ENCODE assay signal across 8 mouse cellular contexts in the genomic region with DNA sequence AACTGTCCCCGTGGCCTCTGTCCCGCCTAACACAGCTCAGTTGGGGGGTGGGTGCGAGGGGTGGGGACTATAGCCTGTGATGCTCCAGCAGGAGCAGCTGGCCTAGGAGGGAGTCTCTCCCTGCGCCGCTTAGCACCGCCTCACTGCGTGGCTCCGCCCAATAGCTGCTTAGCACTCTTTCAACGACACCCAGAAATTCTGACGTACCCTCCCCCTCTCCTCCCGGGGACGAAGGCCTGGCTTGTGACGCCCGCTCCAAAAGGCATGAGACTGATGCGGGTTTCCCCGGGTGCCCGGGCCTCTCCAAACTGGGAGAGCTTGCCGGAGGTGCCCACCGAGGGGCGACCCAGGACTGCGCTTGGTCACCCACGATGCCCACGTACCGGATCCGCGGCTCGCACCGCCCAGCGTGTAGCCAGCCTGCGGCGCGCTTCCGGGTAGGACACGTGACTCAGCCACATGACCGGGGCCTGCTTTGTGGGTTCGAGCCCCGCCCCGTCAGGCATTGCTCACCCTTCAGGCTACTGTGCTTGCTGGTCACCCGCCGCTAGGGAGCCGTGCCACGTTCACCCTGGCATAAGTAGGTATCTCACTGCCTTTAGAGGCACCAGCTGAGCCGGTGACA. TPM values are rescaled to one million over a fixed set of nuclear protein-coding genes. Genes with fewer than 3 reads are reported as not detected.
DNase-seq lines count a peak whose midpoint lies in the region; ATAC-seq and TF ChIP-seq lines count a peak whose summit lies in the region.

A gene (minus strand): TSS at position 448 of the 625 bp plus-strand sequence.

- TF ChIP-seq POLR2A in bone marrow, adult 2 months (IDR thresholded peaks at IDR 0.05; ENCODE audit: borderline replicate concordance, control insufficient read depth, low read depth, low read length), result peak; percentile 78; the same call in 1 of the 2 replicates

- H3K4me3 ChIP-seq in bone marrow, adult 2 months (replicated peaks; ENCODE audit: control insufficient read depth, low read depth, low read length), result peak within 1 kb of the TSS; percentile 91
- peak within 1 kb of the TSS; percentile 73 for H3K4me3 ChIP-seq in embryonic facial prominence, embryonic 15.5 days (replicated peaks)
- H3K4me3 ChIP-seq in kidney, embryonic 14.5 days (ENCODE audit: low read length), result peak within 1 kb of the TSS; percentile 45
- peak within 1 kb of the TSS; percentile 67 for H3K4me3 ChIP-seq in limb, embryonic 15.5 days

- H3K9me3 ChIP-seq in embryonic facial prominence, embryonic 15.5 days (replicated peaks), result no peaks in the 10 kb centered on the region
- H3K9me3 ChIP-seq in kidney, embryonic 14.5 days (ENCODE audit: control insufficient read depth, low read length), result no peaks in the 10 kb centered on the region
- H3K9me3 ChIP-seq in limb, embryonic 15.5 days, result no peaks in the 10 kb centered on the region

- peak; percentile 96 for ATAC-seq in embryonic facial prominence, embryonic 15.5 days (ENCODE audit: insufficient number of reproducible peaks, low FRiP score, low TSS enrichment, low read depth)
- peak; percentile 98 for ATAC-seq in kidney, embryonic 14.5 days (ENCODE audit: low FRiP score, low TSS enrichment)
- peak; percentile 95 for ATAC-seq in limb, embryonic 15.5 days (ENCODE audit: insufficient number of reproducible peaks, low FRiP score, low TSS enrichment, low read depth)

- peak; percentile 39; the same call in 1 of the 2 replicates for TF ChIP-seq CTCF in bone marrow, adult 2 months (IDR thresholded peaks at IDR 0.05; ENCODE audit: control insufficient read depth, insufficient read depth, low read length)

- peak within 1 kb of the TSS; percentile 82 for H3K4me2 ChIP-seq in embryonic facial prominence, embryonic 15.5 days (replicated peaks)
- peak within 1 kb of the TSS; percentile 75 for H3K4me2 ChIP-seq in kidney, embryonic 14.5 days (replicated peaks; ENCODE audit: low read depth, low read length)
- peak within 1 kb of the TSS; percentile 78 for H3K4me2 ChIP-seq in limb, embryonic 15.5 days

- H3K27ac ChIP-seq in bone marrow, adult 2 months (ENCODE audit: control insufficient read depth, insufficient read depth, low read depth, low read length, poor library complexity), result peak within 1 kb of the TSS; percentile 90
- peak within 1 kb of the TSS; percentile 93 for H3K27ac ChIP-seq in embryonic facial prominence, embryonic 15.5 days (replicated peaks)
- H3K27ac ChIP-seq in kidney, embryonic 14.5 days (ENCODE audit: low read depth, low read length), result peak within 1 kb of the TSS; percentile 55
- H3K27ac ChIP-seq in limb, embryonic 15.5 days, result peak within 1 kb of the TSS; percentile 87

- peak; percentile 97 for DNase-seq in 416B (ENCODE audit: low read depth)
- peak; percentile 91 to 92 for DNase-seq in heart, adult 9 months (ENCODE audit: low spot score in 2 of 2)
- DNase-seq in monocyte, adult 2 months (ENCODE audit: low read depth in 1 of 2, low spot score in 2 of 2), result peak; percentile 80 to 88
- peak; percentile 86 to 88 for DNase-seq in spleen, postnatal 36 days (ENCODE audit: low spot score in 2 of 2)

- no peaks in the 10 kb centered on the region for H3K36me3 ChIP-seq in embryonic facial prominence, embryonic 15.5 days
- no peaks in the 10 kb centered on the region for H3K36me3 ChIP-seq in kidney, embryonic 14.5 days (ENCODE audit: control insufficient read depth, insufficient read depth, low read length)
- no peaks in the 10 kb centered on the region for H3K36me3 ChIP-seq in limb, embryonic 15.5 days

- H3K4me1 ChIP-seq in bone marrow, adult 2 months (ENCODE audit: control insufficient read depth, insufficient read depth, low read length), result no peaks in the 10 kb centered on the region
- H3K4me1 ChIP-seq in embryonic facial prominence, embryonic 15.5 days, result peaks cover 12% of the 10 kb centered on the region
- 0 out of 2 replicates have a peak, but pooled peaks cover 4% of the 10 kb centered on the region for H3K4me1 ChIP-seq in kidney, embryonic 14.5 days (ENCODE audit: control insufficient read depth, insufficient read depth, low read length)
- peaks cover 12% of the 10 kb centered on the region for H3K4me1 ChIP-seq in limb, embryonic 15.5 days

- WGBS in bone marrow, adult 2 months, result under 1% methylated on average over 43 of the region's 43 CpGs
- WGBS in embryonic facial prominence, embryonic 15.5 days, result 1% methylated on average over 43 of the region's 43 CpGs
- WGBS in kidney, embryonic 14.5 days, result under 1% methylated on average over 41 of the region's 43 CpGs
- under 1% methylated on average over 43 of the region's 43 CpGs for WGBS in limb, embryonic 15.5 days

- H3K27me3 ChIP-seq in embryonic facial prominence, embryonic 15.5 days, result no peaks in the 10 kb centered on the region
- no peaks in the 10 kb centered on the region for H3K27me3 ChIP-seq in kidney, embryonic 14.5 days (ENCODE audit: control insufficient read depth, insufficient read depth, low read length)
- H3K27me3 ChIP-seq in limb, embryonic 15.5 days, result no peaks in the 10 kb centered on the region

- H3K9ac ChIP-seq in embryonic facial prominence, embryonic 15.5 days, result peak within 1 kb of the TSS; percentile 50
- H3K9ac ChIP-seq in kidney, embryonic 14.5 days (ENCODE audit: low read depth, low read length), result peak within 1 kb of the TSS; percentile 47
- peak within 1 kb of the TSS; percentile 65 for H3K9ac ChIP-seq in limb, embryonic 15.5 days

RNA-seq across cellular contexts. Expression of the gene that starts here (rescaled TPM):
- 5.1 and 16.1 TPM in 2 replicates for polyA plus RNA-seq in bone marrow, adult 2 months (2011; ENCODE audit: insufficient read depth, insufficient read length, low replicate concordance, missing spikeins)
- polyA plus RNA-seq in embryonic facial prominence, embryonic 15.5 days (2015; fragmentation: Nextera tagmentation; extraction: Ambion mirVana), result 16.4 and 20.6 TPM in 2 replicates
- 10.0 and 12.1 TPM in 2 replicates for polyA plus RNA-seq in kidney, embryonic 14.5 days (2014; fragmentation: Nextera tagmentation; extraction: Ambion mirVana)
- polyA plus RNA-seq in limb, embryonic 15.5 days (2015; fragmentation: Nextera tagmentation; extraction: Ambion mirVana), result 15.3 and 16.8 TPM in 2 replicates

Comparison
In these comparisons a context has a peak if more than half of its experiments do, and no peak if none do; other contexts are left out.
1. Peak in every context shown above with its lines: DNase-seq, ATAC-seq, H3K4me3 ChIP-seq and H3K27ac ChIP-seq.